ENCODE assay signal across 11 mouse cellular contexts in genomic region chr5:107873886-107874302, GRCm38 (mm10). TPM values are rescaled to one million over a fixed set of nuclear protein-coding genes. Genes with fewer than 3 reads are reported as not detected.
DNase-seq lines count a peak whose midpoint lies in the region; ATAC-seq and TF ChIP-seq lines count a peak whose summit lies in the region.
"Had no signal": no experiment of that assay in that cellular context is flagged by ENCODE, and none has a peak within 500 bp of the region (broad histone marks: within the 10 kb centered on the region; RNA-seq: fewer than 3 reads in every experiment).

No protein-coding gene starts in this region.

- 67% methylated on average over 7 of the region's 7 CpGs for WGBS in spleen, adult 2 months
- WGBS in liver, adult 2 months = 26% methylated on average over 7 of the region's 7 CpGs

- no peaks in the 10 kb centered on the region for H3K36me3 ChIP-seq in spleen, adult 2 months (ENCODE audit: control insufficient read depth, insufficient read depth, low read length)
- H3K36me3 ChIP-seq in liver, adult 2 months (ENCODE audit: control insufficient read depth, insufficient read depth, low read length) = 0 out of 2 replicates have a peak, but pooled peaks cover 2% of the 10 kb centered on the region

- no peak for DNase-seq in frontal cortex, postnatal 14 days (ENCODE audit: low spot score in 2 of 2)
- DNase-seq in spleen, adult 2 months (ENCODE audit: low read depth in 1 of 2, low spot score in 2 of 2) = no peak
- DNase-seq in spleen, postnatal 14 days (ENCODE audit: low spot score in 2 of 2) = no peak
- DNase-seq in liver, adult 2 months (ENCODE audit: extremely low read depth, low read depth, low spot score) = peak; percentile 27
- DNase-seq in ovary, adult 18-20 months (ENCODE audit: low spot score) = no peak
- DNase-seq in cerebellum, postnatal 25 days = no peak
- no peak for DNase-seq in urinary bladder, postnatal 25 days (ENCODE audit: low spot score)
- DNase-seq: B cell, adult 2 months; thymus, postnatal 14 days had no signal

- H3K27me3 ChIP-seq in spleen, adult 2 months (ENCODE audit: control insufficient read depth, insufficient read depth, low read length) = 0 out of 2 replicates have a peak, but pooled peaks cover under 1% of the 10 kb centered on the region
- H3K27me3 ChIP-seq in liver, adult 2 months (ENCODE audit: control insufficient read depth, insufficient read depth, low read length) = no peaks in the 10 kb centered on the region

- peaks cover 10% of the 10 kb centered on the region; the same call in 1 of the 2 replicates for H3K79me2 ChIP-seq in liver, adult 2 months (ENCODE audit: control insufficient read depth, insufficient read depth, low read length)

- ATAC-seq in frontal cortex, adult (ENCODE audit: low TSS enrichment) = peak; percentile 75

- H3K4me3 ChIP-seq in spleen, adult 2 months (ENCODE audit: extremely low read depth, insufficient read depth, insufficient read length) = peak overlapping the region; percentile 16; the same call in 1 of the 2 replicates
- peak overlapping the region; percentile 60 for H3K4me3 ChIP-seq in liver, adult 2 months (ENCODE audit: insufficient read depth, low read depth, low read length)

- H3K27ac ChIP-seq in spleen, adult 2 months (ENCODE audit: insufficient read depth, low read length) = peak overlapping the region; percentile 58
- peak overlapping the region; percentile 56 for H3K27ac ChIP-seq in liver, adult 2 months (replicated peaks; ENCODE audit: insufficient read depth, low read depth, low read length)

- no peak for TF ChIP-seq CTCF in spleen, adult 2 months (IDR thresholded peaks at IDR 0.05; ENCODE audit: extremely low read depth, insufficient read depth, insufficient read length, insufficient replicate concordance)
- TF ChIP-seq CTCF in liver, adult 2 months (IDR thresholded peaks at IDR 0.05; ENCODE audit: low read depth, low read length) = no peak

- TF ChIP-seq POLR2A in spleen, adult 2 months (IDR thresholded peaks at IDR 0.05; ENCODE audit: low read depth, low read length) = no peak
- TF ChIP-seq POLR2A in liver, adult 2 months (IDR thresholded peaks at IDR 0.05; ENCODE audit: extremely low read depth, insufficient read depth, low read length) = no peak

- H3K9ac ChIP-seq in liver, adult 2 months (ENCODE audit: low read depth, low read length) = peak overlapping the region; percentile 69

- H3K4me1 ChIP-seq in spleen, adult 2 months (ENCODE audit: control insufficient read depth, insufficient read depth, insufficient read length) = peaks cover 4% of the 10 kb centered on the region
- peaks cover 11% of the 10 kb centered on the region for H3K4me1 ChIP-seq in liver, adult 2 months (ENCODE audit: control insufficient read depth, insufficient read depth, low read length)

RNA-seq across cellular contexts. Expression of gene Evi5, which starts 1.0 kb away (rescaled TPM):
- 6.2 and 6.6 TPM in 2 replicates for polyA plus RNA-seq in spleen, adult 2 months (2012; rRNA removed)
- total RNA-seq in liver, adult 2 months (2014; rRNA removed) = 118 and 136 TPM in 2 replicates
- polyA plus RNA-seq in liver, adult 2 months (2012; rRNA removed) = 29.0 and 35.1 TPM in 2 replicates

RNA-seq across cellular contexts. Expression of gene Rpl5, which starts 26.4 kb away (rescaled TPM):
- 24.1 and 29.9 TPM in 2 replicates for polyA plus RNA-seq in spleen, adult 2 months (2012; rRNA removed)
- total RNA-seq in liver, adult 2 months (2014; rRNA removed) = 103 and 148 TPM in 2 replicates
- 5.9 and 12.7 TPM in 2 replicates for polyA plus RNA-seq in liver, adult 2 months (2012; rRNA removed)

RNA-seq across cellular contexts. Expression of gene Ube2d2b, which starts 44.0 kb away (rescaled TPM):
- not detected in 2 replicates for polyA plus RNA-seq in spleen, adult 2 months (2012; rRNA removed)
- not detected in 2 replicates for total RNA-seq in liver, adult 2 months (2014; rRNA removed)
- polyA plus RNA-seq in liver, adult 2 months (2012; rRNA removed) = not detected in 2 replicates
- polyA plus RNA-seq: limb, embryonic 14.5 days had no signal
